Mouse (Mus musculus): ENCODE measurements around the gene Prap1. TPM values are rescaled to one million over a fixed set of nuclear protein-coding genes. Genes with fewer than 3 reads are reported as not detected.

The Prap1 gene
- total RNA-seq, 2 experiments from 2014 or later = not detected

DNA sequence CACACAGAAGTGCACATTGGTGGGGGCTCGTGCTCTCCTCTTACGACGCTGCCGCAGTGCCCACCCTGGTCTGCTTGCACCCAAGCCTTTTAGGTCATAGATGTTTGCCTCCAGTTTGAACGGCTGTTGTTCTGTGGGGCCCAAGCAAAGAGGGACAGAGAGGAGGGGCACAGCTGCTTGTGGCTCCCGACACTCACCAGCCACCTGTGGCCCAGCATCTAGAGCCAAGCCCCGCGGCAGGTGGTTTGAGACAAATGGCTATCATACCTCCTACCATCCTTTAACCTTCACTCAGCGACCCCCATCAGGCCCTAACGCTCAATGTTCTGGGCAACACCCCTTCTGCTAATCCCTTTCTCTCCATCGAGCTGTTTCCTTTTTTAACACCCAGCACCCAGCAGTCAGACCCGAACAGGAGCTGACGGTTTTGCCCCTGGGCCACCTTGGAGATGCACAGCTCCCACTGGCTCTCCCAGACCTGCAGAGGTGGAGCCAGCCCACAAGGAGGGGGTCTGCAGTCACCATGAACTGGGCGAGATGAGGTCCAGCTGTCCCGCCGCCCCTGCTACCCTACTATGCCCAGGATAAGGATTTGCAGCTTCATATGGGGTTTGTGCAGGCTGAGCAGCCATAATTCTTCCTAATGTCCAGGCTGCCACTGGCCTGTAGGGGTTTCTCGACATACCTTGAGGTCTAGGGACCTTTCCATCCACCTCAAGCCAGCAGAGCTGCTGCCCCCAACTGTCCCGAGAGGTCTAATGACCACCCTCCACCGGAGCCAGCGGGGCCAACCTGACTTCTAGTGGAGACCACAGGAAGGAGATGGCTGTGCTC, 11.6 kb upstream of the Prap1 start:
- intact Hi-C loops (cut with DNase I) = no loop called here
- DNase-seq = no peak

DNA sequence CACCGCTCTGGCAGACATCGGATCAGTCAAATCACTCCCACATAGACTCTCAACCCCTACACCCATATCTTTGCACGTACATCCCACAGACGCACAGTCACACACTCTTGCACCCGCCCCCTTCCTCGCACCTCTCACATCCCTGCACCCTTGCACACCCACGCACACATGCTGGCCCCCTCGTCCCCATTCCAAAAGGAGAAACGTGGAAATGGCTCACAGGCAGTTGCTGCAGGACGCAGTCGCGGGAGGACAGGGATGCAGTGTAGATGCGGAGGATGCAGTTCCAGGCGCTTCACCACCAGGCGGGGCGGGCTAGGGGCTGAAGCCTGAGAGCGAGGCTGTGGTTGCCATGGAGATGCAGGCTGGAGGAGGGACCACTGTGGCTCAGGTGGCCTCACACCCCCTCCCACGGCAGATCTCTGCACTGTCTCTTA, 10.9 kb upstream of the Prap1 start, which contains the start of gene Caly:
Gene Caly, minus strand, starts transcription at position 307 of the 437 bp plus-strand sequence.
- intact Hi-C loops (cut with DNase I) = no loop called here

DNA sequence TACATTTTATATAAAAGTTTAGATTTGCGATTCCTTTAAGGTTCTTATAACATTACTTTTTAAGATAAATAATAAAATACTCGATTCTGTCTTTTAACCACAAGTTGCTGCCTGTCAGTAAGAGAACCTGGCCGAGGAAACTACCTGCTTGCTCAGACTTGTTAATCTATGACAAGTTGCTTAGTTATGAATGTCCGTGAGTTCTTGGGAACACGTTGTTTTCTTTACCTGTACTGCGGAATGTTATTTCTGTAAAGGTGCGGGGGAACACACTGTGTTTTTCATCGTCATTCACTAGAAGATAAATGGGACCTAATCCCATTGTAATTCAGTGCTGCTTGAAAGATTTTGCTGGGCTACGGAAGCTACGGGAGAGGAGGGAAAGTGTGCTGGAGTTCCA, 2.6 kb upstream of the Prap1 start:
- intact Hi-C loops (cut with DNase I) = no loop called here
- DNase-seq = no peak

More for the DNA sequence above, 10.9 kb upstream of the Prap1 start, which contains the start of gene Caly:
- no peak for DNase-seq

DNA sequence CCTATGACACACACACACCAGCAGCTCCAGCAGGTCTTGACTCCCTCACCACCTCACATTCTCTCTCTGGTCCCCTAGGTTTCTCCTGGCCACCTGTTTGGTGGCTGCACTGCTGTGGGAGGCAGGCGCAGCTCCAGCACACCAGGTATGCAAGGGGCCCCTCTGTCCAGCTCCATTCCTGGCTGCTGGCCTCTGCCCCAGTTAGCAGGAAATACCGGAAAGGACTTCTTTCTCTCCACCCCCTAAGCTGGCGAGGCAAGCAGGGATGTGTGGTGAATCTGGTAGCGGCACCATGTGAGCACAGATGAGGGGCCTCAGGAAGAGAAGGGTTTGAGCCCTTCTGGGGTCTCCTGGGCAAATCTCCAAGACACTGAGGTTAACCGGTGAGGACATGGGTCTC, 1.8 kb downstream of the Prap1 start:
- intact Hi-C loops (cut with DNase I) = no loop called here
- DNase-seq = no peak

DNA sequence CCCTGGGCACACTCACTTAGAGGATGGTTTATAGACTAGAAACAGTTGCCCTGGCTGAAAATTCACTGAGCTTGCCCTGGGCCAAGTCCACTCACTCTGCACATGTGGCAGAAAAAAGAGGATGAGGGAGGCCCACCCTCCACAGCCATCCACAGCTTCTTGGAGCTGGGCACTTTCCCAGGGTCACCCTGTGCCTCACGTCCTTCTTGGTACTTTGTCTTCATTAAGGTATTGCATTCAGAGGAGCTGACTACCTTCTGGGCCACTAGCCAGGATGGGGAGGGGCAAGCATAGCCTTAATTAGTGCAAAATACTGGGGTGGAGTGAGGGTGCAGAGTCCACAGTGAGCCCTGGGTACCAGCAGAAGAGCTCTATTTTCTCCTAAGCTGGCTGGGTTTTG, 2.4 kb downstream of the Prap1 start:
- intact Hi-C loops (cut with DNase I) = no loop called here
- no peak for DNase-seq

DNA sequence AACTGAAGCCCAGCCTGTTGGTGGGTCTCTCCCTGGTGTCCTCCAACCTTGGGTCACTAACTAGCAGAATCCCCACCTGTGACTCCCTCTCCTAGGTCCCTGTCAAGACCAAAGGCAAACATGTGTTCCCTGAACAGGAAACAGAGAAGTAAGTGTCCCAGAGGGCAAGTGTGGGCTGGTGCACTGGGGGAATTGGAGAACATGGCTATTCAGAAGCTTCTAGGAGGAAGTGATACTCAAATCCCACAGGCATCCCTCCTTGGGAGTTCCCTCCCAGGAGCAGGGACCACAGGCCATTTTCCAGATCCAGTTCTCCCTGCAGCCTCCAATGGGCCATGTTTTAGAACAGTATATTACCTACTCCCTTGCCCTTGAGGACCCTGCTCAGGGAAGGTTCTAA, 2.9 kb downstream of the Prap1 start:
- intact Hi-C loops (cut with DNase I) = no loop called here
- no peak for DNase-seq

DNA sequence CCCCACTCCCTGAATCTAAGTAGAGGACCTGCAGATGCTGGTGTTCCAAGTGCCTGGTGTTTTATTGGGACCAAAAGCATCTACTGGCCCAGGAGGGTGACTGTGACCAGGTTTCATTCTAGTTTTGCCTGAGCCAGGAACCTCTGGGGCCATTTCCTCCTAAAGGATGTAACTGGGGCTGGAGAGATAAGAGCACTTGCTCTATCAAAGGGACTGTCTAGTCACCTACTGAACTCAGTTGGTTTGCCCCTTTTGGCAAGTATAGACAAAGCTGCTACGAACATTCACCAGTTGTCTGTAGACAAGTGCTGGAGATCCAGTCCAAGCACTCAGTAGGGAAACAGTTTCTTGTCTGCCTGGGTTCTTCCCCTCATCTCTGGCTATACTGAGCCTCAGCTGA, 5.3 kb downstream of the Prap1 start:
- DNase-seq = no peak
- intact Hi-C loops (cut with DNase I) = no loop called here

DNA sequence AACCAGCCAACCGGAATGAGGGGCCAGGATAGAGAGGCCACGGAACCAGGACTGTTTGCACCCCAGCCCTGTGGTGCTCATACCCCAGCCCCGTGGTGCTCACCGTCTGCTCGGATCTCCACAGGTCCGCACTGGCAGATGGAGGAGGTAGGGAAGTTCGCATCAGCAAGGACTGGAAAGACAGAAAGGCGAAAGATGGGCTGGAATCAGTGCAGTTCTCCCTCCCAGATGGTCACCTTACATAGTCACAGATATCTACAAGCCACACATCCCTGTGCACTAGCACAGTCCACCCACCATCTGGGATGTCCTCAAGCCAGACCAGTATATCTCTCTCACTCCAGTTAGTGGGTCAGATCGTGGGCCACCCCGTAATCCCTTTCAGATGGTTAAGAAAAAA, 8.3 kb downstream of the Prap1 start:
- DNase-seq = no peak
- intact Hi-C loops (cut with DNase I) = no loop called here

DNA sequence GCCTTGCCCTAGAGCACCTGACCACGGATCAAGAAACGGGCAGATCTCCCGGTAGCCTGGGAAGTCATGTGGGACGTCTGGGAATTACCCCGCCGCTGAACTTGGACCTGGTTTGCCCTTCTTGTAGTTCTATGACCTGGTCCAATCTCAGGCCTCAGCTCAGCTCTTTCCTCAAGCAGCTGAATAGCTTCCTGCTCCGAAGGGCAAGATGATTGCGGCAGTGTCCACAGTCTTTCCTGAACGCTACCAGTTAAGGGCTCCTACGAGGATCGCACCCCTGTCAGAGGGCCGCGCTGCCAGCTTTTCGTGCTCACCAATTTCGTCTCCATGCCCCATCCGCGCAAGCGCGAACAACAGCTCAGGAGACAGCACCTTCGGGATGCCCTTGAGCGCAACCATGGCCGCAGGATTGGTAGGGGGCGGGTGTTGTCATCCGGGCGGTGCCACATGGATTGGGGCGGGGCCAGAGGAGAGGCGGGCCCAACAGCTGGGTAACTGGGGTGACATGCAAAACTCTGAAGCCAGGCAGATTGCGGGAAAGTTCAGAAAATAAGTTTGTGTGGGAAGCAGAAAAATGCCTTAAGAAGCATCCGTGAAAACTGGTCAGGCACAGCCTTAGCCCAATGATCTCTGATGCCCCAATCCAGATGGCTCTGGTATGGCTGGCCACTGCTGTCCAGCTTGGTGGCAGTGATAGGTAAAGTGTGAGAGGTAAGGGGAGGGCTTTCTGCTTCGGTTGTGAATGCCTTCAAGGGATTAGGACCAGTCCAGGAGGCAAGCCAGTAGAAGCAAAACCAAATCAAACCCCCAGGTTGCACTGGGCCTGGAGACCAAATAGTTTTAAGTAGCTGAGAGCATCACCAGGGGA, 9.0 kb downstream of the Prap1 start, which contains the start of gene Fuom:
Gene Fuom, minus strand, starts transcription at position 449 of the 868 bp plus-strand sequence.
- intact Hi-C loops (cut with DNase I) = no loop called here
- peak; percentile 78 to 81 for DNase-seq

DNA sequence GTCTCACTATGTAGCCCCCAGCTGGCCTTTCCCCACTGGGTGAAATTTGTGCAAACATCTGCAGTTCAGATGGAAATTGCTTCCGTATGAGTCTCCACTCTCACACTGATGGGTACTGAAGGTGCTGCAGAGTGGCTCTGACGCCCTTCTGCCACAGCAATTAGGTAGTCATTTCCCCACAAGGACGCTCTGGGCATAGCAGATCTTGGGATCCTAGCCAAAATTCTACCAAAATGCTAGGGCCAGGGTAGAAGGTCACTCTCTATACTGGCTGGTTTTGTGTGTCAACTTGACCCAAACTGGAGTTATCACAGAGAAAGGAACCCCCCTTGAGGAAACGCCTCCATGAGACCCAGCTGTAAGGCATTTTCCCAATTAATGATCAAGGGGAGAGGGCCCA, 10.8 kb downstream of the Prap1 start:
- intact Hi-C loops (cut with DNase I) = no loop called here
- DNase-seq = no peak

DNA sequence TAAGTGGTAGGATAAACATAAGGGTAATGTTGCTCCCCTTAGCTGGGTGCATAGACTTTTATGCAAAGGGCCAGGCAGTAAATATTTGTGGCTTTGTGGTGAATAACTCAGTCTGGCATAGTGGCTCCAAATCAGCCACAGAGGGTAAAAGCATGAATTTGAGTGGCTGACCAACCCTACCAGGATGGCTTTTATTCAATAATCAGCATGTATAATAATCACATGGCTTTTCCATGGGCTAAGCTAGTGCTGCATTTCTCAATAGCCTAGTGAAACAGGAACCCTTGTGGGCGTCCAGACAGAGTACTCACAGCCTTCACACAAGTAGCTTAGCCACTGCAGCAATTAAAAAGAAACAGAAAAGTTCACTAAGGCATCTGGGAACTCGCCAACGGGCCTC, 18.7 kb downstream of the Prap1 start:
- intact Hi-C loops (cut with DNase I) = no loop called here
- DNase-seq = no peak

DNA sequence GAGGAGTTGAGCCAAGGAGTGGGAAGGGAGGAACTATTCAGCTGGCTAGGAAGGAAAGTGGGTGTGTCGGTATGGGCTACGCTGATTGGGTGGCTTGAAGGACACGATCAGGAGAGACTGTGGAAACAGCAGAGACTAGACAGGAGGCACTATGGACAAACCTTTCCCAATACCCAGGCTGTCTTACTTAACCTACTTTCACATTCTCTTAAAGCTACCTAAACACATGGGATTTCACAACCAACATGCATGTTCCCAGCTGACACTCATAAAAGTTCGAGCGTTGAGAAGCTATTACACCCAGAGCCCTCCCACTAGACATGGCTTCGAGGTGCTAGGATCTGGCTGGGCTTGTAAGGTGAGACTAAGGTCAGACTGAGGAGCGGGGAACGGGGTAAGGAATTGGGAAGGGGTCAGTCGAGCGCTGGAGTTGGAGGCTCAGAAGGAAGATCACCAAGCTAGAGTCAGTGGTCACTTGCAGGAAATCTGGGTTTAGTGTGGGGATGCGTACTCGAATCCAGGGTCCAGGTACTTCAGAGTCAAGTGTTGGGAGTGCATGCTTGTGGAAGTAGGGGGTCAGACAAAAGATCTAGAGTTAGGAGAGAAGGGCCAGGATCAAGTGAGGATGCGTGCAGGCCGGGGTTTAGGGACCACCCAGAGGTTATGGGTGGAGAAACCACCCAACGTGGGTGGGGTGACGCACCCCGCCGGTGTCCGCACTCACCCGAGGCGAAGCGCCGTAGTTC, 22.6 kb downstream of the Prap1 start, which contains the start of gene Paox:
Gene Paox, plus strand, starts transcription at position 217 of the 746 bp plus-strand sequence.
- intact Hi-C loops (cut with DNase I) = no loop called here
- peak in 1 of 2 experiments; percentile 34 for DNase-seq

DNA sequence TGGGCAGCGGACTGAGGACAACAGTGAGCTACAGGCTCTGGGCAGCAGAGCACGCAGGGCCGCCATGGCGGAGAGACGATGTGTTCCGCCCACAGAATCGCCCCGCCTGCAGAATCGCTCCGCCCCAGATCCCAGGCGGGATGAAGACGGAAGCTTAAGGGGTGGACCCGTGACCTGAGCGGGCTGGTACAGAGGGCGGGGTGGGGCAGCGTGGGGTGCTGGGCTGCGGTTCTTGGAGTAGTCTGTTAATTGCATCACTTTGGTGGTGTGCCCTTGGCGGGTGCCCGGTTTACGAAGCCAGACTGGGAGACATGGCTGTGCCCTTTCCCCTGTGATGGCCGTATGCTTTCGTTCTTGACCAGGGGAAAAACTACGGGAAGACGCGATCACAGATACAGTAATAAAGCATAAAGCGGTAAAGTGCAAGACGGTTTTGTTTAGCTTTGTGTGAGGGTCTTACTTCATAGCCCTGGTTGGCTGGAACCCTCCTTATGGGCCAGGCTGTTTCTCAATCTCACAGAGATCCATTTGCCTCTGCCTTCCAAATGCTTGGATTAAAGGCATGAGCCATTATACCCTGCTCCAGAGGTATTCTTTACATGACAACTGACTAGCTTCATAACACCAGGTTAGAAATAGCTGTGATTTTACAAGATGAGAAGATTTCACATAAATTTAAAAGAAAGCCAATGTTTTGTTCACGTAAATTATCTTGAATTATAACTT, 23.3 kb downstream of the Prap1 start, which contains the start of gene Echs1:
Gene Echs1, minus strand, starts transcription at position 148 of the 726 bp plus-strand sequence.
- intact Hi-C loops (cut with DNase I) = no loop called here
- DNase-seq = peak; percentile 85 to 89

DNA sequence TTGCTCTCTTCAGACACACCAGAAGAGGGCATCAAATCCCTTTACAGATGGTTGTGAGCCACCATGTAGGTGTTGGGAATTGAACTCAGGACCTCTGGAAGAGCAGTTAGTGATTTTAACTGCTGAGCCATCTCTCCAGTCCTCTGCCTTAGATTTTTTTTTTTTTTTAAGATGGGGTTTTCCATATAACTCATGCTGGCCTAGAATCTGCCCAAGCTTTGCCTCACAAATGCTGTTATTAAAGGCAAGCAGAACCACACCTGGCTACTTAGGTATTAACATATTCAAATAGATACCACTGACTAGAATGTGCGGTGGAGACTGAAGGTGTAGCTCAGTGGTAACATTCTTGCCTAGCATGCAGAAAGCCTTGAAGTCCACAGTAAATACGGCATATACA, 27.3 kb downstream of the Prap1 start:
- intact Hi-C loops (cut with DNase I) = no loop called here
- no peak for DNase-seq

DNA sequence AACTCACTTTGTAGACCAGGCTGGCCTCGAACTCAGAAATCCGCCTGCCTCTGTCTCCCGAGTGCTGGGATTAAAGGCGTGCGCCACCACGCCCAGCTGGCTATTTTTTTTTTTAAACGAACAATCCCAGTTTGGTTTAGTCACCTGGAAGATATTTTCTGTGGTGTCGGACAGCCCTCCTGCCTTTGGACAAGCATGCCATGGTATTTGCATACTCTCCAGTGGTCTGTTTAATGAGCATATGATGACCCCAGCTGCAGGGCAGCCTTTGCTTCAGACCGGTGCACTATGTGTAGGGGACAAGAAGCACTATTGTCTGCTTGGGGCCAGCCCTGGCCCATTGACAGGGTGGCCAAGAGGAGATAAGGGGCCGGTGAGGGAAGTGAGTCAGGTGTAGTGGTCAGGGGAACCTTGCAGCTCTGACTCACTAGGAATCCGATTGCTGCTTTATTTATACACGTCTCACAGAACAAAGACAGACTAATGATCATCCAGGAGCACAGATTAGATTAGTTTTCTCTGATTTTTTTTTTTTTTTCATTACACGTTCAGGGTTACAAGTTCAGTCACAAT, 28.2 kb downstream of the Prap1 start:
- DNase-seq = no peak
- intact Hi-C loops (cut with DNase I) = no loop called here

DNA sequence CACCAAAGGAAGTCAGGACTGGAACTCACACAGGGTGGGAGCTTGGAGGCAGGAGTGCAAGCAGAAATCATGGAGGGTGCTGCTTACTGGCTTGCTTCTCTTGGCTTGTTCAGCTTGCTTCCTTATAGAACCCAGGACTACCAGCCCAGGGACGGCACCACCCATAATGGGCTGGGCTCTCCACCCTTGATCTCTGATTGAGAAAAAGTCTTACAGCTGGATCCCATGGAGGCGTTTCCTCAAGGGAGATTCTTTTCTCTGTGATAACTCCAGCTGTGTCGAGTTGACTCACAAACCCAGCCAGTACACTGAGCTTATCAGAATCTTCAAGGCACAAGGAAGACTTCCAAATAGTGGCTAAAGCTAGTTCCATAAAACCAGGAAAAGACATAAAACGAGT, 29.6 kb downstream of the Prap1 start:
- intact Hi-C loops (cut with DNase I) = no loop called here
- no peak for DNase-seq

DNA sequence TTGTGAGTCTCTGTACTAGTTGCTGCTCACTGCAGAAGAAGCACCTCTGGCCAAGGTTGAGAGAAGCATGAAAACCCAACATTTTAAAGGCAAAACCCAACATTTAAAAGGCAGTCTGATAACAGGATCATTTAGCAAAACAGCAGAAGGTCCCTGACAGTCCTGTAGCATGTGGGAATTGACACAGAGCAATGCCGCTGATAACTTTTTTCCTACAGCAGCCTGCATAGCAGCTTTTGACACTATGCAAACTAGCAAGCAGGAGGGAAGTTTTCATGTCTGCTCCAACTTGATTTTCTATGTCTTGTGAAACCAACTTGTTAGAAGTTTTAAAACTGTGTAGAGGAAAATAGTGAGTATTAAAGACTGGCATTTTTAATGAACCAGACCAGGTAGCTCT, 31.2 kb downstream of the Prap1 start:
- no peak for DNase-seq
- intact Hi-C loops (cut with DNase I) = no loop called here

DNA sequence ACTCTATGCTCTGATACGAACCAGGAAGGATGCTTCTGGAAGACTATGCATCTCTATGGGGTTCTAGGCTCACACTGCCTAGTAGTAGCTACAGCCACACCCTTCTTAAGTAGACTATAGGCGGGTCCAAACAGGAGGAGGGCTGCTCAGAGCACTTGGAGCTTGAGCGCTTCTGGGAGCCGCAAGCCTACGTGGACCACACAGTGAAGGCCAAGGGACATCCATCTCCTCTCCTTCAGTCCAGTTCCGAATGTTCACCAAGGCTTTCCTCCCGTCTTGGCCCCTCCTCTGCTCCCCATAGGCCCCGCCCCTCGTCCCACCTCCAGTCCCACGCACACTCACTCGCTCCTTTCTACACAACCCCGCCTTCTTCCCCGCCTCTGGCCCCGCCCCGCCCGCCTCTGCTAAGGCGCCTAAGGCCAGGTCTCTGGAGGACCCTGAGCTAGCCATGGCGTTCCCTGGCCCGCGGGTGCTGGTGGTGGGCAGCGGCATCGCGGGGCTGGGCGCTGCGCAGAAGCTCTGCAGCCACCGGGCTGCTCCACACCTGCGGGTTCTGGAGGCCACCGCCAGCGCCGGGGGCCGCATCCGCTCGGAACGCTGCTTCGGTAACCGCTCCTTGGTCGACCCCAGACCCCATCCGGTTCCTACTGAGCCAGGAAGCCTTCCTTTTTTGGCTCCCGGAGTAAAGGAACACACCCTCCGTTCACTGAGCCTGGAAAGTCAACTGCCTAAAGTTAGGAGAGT, 32.3 kb downstream of the Prap1 start:
- intact Hi-C loops (cut with DNase I) = no loop called here
- peak; percentile 91 to 95 for DNase-seq

DNA sequence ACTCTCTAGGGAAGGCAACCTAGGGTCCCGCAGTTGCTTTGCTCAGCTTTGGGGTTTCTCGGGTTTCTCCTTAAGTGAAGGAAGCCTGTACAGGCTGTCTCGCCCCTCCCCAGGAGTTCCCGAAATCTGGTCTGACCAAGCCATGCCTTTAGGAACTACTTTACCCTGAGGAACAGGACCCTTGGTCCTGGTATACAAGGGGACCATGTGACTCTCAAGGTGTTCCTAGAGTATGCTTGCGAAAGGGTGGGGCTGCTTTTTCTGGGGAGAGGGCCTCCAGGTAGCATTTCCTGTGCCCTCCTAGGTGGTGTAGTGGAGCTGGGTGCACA, 32.8 kb downstream of the Prap1 start:
- DNase-seq = no peak
- intact Hi-C loops (cut with DNase I) = no loop called here
